Mouse (Mus musculus) midbrain, postnatal 0 days (tissue): ENCODE measurements around the gene Ulk3. TPM values are rescaled to one million over a fixed set of nuclear protein-coding genes. Genes with fewer than 3 reads are reported as not detected.

Experiments used
- ATAC-seq: fragments of 200-750 bp; cut with Nextera tagmentation; 2 replicates; pipeline ENCODE4 v1.8.0; 2017; ENCODE audit warnings: moderate number of reproducible peaks, mild to moderate bottlenecking, moderate TSS enrichment, moderate library complexity; ENCODE audit not compliant: low FRiP score
- DNase-seq: peaks from one replicate; pipeline ENCODE4 v3.0.0-alpha.2; 2015; ENCODE audit warnings: low spot score
- H3K27ac ChIP-seq: fragments of 300-500 bp; sonication (generic); 2 replicates; pipeline ENCODE4 v1.5.1; 2014; ENCODE audit warnings: low read depth, mild to moderate bottlenecking, low read length, mixed read lengths
- H3K27me3 ChIP-seq: fragments of 300-500 bp; sonication (generic); 2 replicates; pipeline ENCODE4 v1.6.1; 2014; ENCODE audit warnings: low read length, control low read depth, mixed read lengths; ENCODE audit not compliant: insufficient read depth
- H3K36me3 ChIP-seq: fragments of 300-500 bp; sonication (generic); 2 replicates; pipeline ENCODE4 v1.6.1; 2014; ENCODE audit warnings: low read length, control low read depth, mixed read lengths; ENCODE audit not compliant: insufficient read depth
- H3K4me1 ChIP-seq: fragments of 300-500 bp; sonication (generic); 2 replicates; pipeline ENCODE4 v1.6.1; 2014; ENCODE audit warnings: mild to moderate bottlenecking, control low read depth, antibody characterized with exemption, low read length, mixed read lengths; ENCODE audit not compliant: insufficient read depth
- H3K4me2 ChIP-seq: fragments of 300-500 bp; sonication (generic); 2 replicates; pipeline ENCODE4 v1.6.1; 2014; ENCODE audit warnings: low read depth, mild to moderate bottlenecking, low read length, mixed read lengths; ENCODE audit not compliant: poor library complexity, severe bottlenecking
- H3K4me3 ChIP-seq: fragments of 300-500 bp; sonication (generic); 2 replicates; pipeline ENCODE4 v1.5.1; 2014; ENCODE audit warnings: low read depth, mild to moderate bottlenecking, low read length, moderate library complexity
- H3K9ac ChIP-seq: fragments of 300-500 bp; sonication (generic); replicated peaks from 2 replicates; pipeline ENCODE4 v1.6.1; 2014; ENCODE audit warnings: mild to moderate bottlenecking, low read length, moderate library complexity, mixed read lengths; ENCODE audit not compliant: poor library complexity, severe bottlenecking
- H3K9me3 ChIP-seq: fragments of 300-500 bp; sonication (generic); 2 replicates; pipeline ENCODE4 v1.6.1; 2016; ENCODE audit warnings: low read length, control low read depth
- CTCF ChIP-seq: IDR thresholded peaks from 2 replicates; pipeline ENCODE4 v1.5.1; 2016; ENCODE audit warnings: antibody characterized with exemption, mild to moderate bottlenecking
- WGBS: fragments of 180-500 bp; shearing (Covaris S2); extraction: QIAGEN DNeasy Blood & Tissue Kit; methylation state at CpG from one replicate; pipeline ENCODE4 v1.1.7; 2014; 5-methylcytosine and 5-hydroxymethylcytosine counted together
- polyA plus RNA-seq: library from polyadenylated mRNA; unstranded; fragments of >200 nt; fragmentation: Nextera tagmentation; extraction: Ambion mirVana; gene quantifications from 2 replicates; pipeline ENCODE4 v1.2.1, GENCODE M21; 2015
- total RNA-seq: library from RNA; depleted of rRNA; stranded (reverse); fragments of >200 nt; gene quantifications from 2 replicates; pipeline ENCODE4 v1.2.3, GENCODE M21; 2014

Ulk3 gene
- total and polyA plus RNA-seq, 2 experiments from 2014 or later = 18.9 to 19.9 TPM

DNA sequence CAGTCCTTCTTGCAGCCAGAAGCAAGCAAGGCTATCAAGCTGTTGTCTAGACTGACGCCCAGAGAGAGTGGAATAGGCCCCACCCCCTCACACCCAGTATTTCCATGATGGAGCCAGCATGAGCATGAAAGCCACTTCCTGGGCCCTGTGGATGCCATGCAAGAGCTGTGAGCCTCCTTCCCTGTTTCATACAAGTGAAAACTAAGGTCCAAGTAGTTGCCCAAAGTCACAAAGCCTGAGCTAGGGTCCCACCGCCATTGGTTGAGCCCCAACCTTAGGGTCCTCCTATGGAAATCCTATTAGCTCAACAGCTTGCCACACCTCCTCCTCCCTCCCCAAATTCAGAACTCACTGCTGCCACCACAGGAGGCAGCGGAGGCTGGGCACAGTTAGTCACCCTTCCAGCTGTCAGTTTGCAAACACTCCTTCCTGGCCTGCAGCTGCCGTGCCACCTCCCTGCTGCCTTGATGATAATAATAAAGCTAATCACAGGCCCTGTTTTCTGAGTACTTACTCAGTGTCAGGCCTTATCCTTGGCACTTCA is 44.3 kb downstream of the Ulk3 start:
- peak; percentile 46 for TF ChIP-seq CTCF
- Histone ChIP-seq H3K27ac (no peak overlapping the region), H3K4me2 (no peak overlapping the region), H3K27me3 (no peaks in the 10 kb centered on the region), H3K4me1 (peaks cover under 1% of the 10 kb centered on the region; the same call in 1 of the 2 replicates), H3K4me3 (no peak overlapping the region), H3K9ac (no peak overlapping the region), H3K9me3 (no peaks in the 10 kb centered on the region), H3K36me3 (peaks cover 39% of the 10 kb centered on the region)
- DNase-seq (peak; percentile 36), ATAC-seq (no peak)
- 27% methylated on average over 4 of the region's 4 CpGs for WGBS

GRCm38 (mm10) chr9:57637272-57637671 is 48.0 kb downstream of the Ulk3 start:
- 73% methylated on average over 3 of the region's 3 CpGs for WGBS
- ATAC-seq (no peak), DNase-seq (no peak)
- no peaks in the 10 kb centered on the region for H3K9me3 ChIP-seq
- H3K27ac ChIP-seq = no peak overlapping the region
- H3K4me2 ChIP-seq = no peak overlapping the region
- H3K4me1 ChIP-seq = peaks cover 19% of the 10 kb centered on the region
- no peak overlapping the region for H3K4me3 ChIP-seq
- TF ChIP-seq CTCF = no peak
- peaks cover 16% of the 10 kb centered on the region for H3K36me3 ChIP-seq
- H3K27me3 ChIP-seq = no peaks in the 10 kb centered on the region
- no peak overlapping the region for H3K9ac ChIP-seq

DNA sequence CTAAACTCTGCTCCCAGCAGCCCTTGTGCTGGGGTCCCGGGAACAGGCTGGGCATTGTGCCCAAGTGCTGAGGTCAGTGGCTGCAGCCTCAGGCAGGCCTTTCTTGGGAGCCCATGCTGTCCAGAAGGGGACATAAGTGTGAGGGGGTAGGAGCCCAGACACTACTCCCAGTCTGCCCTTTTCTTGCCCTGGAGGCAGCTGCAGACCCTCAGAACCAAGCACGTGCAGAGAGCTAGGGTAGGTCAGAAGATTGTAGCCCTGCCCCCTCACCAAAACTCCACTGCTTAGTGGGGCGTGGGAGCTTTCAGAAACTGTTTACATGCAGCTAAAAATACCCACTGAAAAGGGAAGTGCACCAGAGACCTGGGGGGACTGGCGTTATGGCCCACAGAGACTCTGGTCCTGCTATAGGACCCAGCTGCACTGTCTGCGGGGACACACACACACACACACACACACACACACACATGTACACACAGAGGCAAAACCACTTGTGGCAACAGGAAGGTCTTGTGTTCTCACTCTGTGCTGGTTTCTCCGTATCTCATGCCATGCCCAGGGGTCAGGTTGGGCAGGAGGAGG is 48.6 kb downstream of the Ulk3 start:
- no peak for TF ChIP-seq CTCF
- Histone ChIP-seq H3K9ac (no peak overlapping the region), H3K4me3 (no peak overlapping the region), H3K27ac (peak overlapping the region; percentile 34), H3K27me3 (no peaks in the 10 kb centered on the region), H3K4me1 (peaks cover 25% of the 10 kb centered on the region), H3K36me3 (peaks cover 15% of the 10 kb centered on the region), H3K4me2 (no peak overlapping the region), H3K9me3 (no peaks in the 10 kb centered on the region)
- no peak for ATAC-seq
- WGBS = 55% methylated on average over 6 of the region's 6 CpGs
- peak; percentile 57 for DNase-seq

DNA sequence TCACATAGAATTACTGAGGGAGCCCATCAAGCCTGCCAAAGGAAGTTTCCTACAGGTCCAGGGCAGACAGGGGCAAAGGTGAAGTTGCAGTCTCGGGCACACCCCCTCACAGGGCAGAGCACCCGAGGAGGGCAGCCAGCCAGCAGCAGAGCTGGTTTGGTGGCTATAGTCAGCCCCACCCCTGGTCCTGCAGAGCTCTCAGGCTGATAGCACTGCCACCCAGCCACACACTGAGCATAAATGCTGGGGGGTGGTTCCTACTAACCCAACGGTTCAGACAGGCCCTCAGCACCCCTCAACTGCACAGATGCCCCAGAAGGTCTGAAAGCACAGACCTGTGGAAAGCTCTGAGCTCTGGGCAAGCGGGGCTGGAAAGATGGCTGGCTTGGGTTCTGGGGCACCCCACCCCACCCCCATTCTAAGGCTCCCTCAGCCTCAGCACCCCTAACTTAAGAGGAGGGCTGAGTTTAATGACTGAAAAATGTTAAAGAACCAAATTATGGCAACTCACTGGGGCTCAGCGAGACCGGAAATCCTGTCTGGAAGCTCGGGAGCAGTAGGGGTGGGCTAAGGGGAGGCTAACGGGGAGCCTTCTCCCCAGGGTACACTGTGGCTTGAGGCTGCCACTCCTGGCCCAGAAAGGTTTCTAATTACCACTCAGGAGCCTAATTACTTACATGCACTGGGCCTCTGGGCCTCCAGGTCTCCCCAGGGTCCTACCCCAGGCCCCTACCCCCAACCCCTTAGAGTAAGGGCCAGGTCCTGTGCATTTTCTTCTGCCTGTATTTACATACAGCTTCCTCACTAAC is 49.6 kb downstream of the Ulk3 start:
- H3K4me2 ChIP-seq = peak overlapping the region; percentile 19
- H3K9me3 ChIP-seq = no peaks in the 10 kb centered on the region
- H3K4me1 ChIP-seq = peaks cover 35% of the 10 kb centered on the region
- TF ChIP-seq CTCF = no peak
- peak overlapping the region; percentile 19; the same call in 1 of the 2 replicates for H3K9ac ChIP-seq
- H3K36me3 ChIP-seq = peaks cover 13% of the 10 kb centered on the region
- no peaks in the 10 kb centered on the region for H3K27me3 ChIP-seq
- DNase-seq (no peak), ATAC-seq (no peak)
- H3K27ac ChIP-seq = peak overlapping the region; percentile 34; the same call in 1 of the 2 replicates
- no peak overlapping the region for H3K4me3 ChIP-seq
- 40% methylated on average over 8 of the region's 8 CpGs for WGBS

GRCm38 (mm10) chr9:57639661-57640328 is 50.5 kb downstream of the Ulk3 start:
- H3K4me2 ChIP-seq = peak overlapping the region; percentile 37
- H3K27ac ChIP-seq = peak overlapping the region; percentile 51; the same call in 1 of the 2 replicates
- TF ChIP-seq CTCF = no peak
- no peak overlapping the region for H3K4me3 ChIP-seq
- no peak for ATAC-seq
- peak overlapping the region; percentile 36; the same call in 1 of the 2 replicates for H3K9ac ChIP-seq
- H3K9me3 ChIP-seq = no peaks in the 10 kb centered on the region
- H3K36me3 ChIP-seq = peaks cover 11% of the 10 kb centered on the region; the same call in 1 of the 2 replicates
- WGBS = 61% methylated on average over 5 of the region's 5 CpGs
- no peaks in the 10 kb centered on the region for H3K27me3 ChIP-seq
- H3K4me1 ChIP-seq = peaks cover 40% of the 10 kb centered on the region
- no peak for DNase-seq
